Mouse (Mus musculus) layer of hippocampus, postnatal 36 days (tissue): Measurements from ENCODE around the gene Acot2. TPM values are rescaled to one million over a fixed set of nuclear protein-coding genes. Genes with fewer than 3 reads are reported as not detected.
"Not testable (repeated sequence)": the region's sequence is repeated elsewhere in the genome, so short reads cannot be mapped to it uniquely, and the experiment has no call there.

ENCODE experiments used
- DNase-seq, 2 experiments: peaks; one replicate each; pipeline ENCODE4 v3.0.0; 2022
- total RNA-seq, 2 experiments: library from RNA; stranded (reverse); gene quantifications; 2 replicates each; pipeline ENCODE4 v1.2.3; 2021

The Acot2 gene
- total RNA-seq, 2 experiments from 2014 or later, result 14.9 to 16.4 TPM

DNA sequence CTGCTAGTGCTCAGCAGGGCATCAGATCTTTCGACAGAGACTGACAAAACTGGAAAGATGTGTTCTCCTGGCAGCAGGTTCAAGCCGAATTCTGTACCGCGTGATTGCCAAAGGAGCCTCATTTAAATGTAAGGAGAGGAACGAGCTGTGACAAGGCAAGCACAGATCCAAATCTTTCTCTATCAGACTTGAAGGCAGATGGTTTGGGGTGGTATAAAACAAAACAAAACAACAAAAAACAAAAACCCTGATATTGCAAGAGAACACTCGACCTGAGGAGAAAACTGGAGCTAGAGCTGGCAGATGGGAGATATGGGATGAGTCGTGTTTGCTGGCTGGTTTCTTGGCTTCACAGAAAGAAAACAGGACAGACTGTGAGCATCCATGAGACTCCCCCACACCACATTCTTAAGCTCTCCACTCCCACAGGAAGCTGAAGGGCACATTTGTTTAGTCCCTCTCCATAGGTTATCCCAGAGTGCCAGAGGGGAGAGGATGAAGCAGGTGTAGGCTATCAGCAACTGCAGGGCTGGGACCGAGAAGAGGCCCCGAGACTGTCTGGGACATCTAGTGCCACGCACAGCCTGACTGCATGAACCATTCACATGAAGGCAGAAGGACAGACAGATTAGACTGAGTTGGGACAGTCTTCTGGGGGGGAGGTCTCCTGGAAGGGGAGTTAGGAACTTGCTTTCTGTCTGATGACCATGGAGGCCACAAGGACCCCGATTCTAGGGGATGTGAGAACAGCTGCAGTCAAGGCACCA, 10.9 kb downstream of the Acot2 start:
- DNase-seq, result peak in 1 of 2 experiments; percentile 32

DNA sequence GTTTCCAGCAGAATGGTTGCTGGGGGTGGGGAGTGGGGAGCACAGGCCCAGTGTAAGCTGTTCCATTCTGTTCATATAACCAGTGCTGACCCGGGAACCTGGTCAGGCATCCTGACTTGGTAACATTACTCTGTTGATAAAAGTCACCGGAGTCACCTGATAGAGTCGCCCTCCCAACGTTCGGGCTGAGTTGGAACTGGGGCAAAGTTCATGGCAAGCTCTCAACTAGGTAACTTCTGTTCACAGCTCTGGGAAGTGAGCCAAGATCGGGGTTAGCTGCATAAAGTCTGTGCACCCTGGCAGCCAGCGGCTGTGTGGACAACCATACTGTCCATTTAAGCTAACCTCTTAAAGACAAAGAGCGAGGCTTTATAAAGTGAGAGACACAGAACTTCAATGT, 11.6 kb downstream of the Acot2 start:
- DNase-seq, result not testable (repeated sequence)

DNA sequence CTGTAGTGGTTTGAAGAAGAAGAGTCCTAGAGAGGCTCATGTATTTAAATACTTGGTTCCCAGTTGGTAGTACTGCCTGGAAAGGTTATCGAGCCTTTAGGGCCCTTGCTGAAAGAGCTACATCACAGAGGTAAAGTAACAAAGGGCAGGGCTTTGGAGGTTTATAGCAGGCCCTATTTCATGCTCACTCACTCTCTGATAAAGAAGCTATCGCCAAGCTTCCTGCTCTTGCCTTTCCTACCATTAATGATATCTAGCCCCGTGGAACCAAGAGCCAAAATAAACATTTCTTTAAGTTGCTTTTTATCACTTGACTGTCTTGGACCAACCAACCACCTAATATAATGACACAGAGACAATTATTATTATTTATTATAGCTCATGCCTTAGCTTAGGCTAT, 12.8 kb downstream of the Acot2 start:
- DNase-seq, result no peak

DNA sequence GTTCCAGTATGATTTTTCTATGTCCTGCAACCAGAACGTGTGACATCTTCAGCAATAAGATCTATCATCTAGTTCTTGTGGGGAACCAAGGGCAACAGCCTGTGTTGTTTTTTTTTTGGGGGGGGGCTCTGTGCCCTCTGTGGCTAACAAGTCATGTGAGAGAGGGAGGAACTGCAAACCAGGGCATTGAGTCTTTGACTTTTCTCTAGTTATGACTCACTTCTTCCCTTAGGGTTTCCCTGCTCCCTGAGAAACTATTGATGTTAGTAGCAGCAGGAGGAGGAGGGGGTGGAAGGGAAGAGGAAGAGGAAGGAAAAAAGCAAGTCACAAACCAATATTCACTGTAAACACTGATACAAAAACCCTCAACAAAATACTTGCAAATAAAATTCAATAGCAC, 16.2 kb downstream of the Acot2 start:
- DNase-seq, result no peak

DNA sequence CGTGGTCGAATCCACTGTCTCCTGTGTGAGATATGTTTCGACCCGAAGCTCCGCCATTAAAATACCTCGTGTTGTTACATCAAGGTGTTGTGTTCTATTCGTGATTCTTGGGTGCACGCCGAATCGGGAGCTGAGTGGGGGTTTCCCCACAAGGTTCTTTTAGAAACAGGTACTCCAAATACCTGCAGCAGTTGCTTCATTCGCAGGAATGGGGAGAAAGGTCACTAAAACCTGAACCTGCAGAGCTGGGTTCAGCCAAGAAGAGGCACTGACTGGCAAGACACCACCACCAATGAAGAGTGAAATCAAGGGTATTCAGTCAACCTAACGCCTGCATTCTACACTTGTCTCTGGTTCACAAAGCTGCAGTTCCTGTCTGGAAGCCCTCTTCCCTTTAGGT, 20.6 kb downstream of the Acot2 start:
- DNase-seq, result no peak

DNA sequence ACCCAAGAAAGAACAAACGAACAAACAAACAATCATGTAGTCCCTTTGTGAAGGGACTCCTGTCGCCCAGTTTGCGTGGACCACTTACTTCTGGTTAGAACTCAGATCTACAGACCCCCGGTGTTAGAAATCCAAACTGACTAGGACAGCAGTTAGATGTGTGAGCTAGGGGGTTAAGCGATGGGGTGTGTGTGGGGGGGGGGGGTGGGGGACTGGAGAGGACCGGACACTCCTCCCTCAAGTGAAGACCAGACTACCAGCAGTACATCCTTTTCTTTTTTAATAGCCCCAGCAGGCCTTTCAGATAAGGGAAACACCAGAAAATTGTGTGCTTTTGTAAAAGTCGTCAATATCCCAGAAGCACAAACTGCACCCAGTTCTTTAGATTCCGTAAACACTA, 21.1 kb downstream of the Acot2 start:
- no peak for DNase-seq

DNA sequence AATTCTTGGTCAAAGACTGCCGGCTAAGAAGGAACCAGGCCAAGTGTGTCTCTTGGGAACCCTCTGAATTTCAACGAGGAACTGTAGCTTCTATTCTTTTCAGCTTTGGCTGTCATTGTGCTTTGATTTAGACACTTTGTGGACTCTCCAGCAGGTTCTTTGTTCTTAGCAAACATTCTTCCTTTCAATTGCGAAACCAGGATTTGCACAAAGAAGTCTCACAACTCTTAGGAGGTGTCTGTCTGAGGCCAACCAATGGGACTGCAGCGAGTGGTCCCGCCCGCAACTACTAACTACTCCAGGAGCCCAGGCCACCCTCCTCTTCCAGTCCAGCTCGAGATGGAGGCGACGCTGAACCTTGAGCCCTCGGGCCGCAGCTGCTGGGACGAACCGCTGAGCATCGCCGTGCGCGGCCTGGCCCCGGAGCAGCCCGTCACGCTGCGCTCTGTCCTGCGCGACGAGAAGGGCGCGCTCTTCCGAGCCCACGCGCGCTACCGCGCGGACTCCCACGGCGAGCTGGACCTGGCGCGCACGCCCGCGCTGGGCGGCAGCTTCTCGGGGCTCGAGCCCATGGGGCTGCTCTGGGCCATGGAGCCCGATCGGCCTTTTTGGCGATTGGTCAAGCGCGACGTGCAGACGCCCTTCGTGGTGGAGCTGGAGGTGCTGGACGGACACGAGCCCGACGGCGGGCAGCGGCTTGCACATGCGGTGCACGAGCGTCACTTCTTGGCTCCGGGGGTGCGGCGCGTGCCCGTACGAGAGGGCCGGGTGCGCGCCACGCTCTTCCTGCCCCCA, 21.7 kb downstream of the Acot2 start, which contains the start of gene Acot1:
Gene Acot1, plus strand, starts transcription at position 320 of the 795 bp plus-strand sequence.
- peak; percentile 56 for DNase-seq

DNA sequence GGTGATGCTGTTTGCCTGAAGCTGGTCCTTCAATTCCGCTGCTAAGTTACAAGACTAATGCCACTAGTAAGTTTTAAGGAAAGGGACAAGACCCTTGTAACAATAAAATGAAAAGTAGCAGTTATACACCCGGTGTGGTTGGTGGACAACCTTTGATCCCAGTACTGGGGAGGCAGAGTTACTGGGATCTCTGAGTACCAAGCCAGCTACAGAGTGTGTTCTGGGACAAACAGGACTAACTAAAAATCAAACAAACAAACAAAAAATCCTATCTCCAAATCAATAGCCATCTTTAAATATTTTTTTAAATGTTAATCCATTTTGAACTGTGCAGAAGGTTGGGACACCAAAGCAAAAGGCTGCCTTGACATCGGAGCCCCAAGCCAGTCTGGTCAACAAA, 22.5 kb downstream of the Acot2 start:
- DNase-seq, result no peak

DNA sequence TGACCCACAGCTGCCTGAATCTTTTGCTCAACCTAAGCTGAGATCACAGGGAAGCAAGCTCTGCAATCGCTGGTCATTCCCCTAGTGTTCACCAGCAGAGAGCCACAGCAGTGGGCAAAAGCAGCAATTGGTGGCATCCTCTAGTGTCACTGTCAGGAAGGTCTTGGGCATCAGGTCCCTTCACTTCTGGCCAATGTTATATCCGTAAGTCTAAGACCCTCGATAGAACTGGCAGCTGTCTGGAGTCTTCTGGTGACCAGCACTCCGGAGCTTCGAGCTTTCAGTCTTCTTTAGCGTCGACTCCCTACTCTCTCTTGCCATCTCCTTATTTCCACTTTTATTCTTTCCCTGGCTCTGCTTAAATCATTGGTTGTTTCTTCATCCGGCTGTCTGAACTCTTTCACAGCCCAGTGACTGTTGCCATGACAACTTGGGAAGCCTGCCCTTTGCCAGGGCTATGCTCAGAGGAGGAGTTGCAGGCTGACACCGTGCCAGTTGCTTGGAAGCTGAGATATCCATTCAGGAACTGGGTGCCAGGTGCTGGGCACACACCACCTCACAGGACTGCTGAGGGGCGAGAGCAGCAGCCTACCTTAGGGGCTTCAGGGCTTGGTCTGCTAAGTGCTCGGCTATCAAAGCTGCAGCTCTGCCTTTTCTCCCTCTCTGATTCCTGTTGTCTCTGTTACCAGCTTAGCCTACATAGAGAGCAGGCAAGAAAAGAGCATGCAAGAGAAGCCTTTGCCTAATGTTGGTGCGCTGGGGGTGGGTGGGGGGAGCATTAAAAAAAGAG, 23.8 kb downstream of the Acot2 start:
- peak; percentile 67 to 71 for DNase-seq

DNA sequence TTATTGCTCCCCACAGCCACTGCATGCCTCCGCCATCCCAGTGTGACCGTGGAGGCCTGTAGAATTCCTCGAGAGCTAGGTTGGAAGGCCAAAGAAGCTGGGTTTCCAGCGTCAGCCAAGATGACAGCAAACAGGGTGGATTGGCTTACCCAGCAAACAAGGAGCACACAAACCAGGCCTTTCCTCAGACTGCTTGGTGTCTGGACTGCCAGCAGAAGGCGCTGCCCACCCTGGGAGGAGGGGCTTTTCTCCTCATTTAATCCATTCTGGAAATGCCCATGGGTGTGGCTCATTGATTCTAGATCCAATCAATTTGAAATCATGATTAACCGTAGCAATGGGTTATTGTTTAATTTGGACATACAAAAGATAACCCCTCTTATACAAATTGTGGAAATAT, 25.5 kb downstream of the Acot2 start:
- DNase-seq, result no peak

DNA sequence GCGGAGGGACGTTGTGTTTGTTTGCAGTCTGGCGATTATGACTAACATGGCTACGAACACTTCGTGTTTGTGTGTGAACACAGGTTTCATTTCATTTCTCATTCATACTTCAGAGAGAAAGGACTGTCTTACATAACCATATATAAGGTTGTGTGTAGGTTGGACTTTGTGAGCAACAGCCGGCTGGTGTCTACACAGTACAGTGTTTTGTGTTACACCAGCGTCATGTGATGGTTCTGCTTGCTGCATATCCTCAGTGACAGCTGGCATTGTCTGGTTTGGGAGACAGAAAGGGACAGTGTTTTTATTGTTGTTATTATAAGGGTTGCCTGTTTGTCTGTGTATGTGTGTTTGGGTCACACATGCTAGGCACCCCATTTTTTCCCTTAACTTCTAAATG, 26.0 kb downstream of the Acot2 start:
- DNase-seq, result no peak

DNA sequence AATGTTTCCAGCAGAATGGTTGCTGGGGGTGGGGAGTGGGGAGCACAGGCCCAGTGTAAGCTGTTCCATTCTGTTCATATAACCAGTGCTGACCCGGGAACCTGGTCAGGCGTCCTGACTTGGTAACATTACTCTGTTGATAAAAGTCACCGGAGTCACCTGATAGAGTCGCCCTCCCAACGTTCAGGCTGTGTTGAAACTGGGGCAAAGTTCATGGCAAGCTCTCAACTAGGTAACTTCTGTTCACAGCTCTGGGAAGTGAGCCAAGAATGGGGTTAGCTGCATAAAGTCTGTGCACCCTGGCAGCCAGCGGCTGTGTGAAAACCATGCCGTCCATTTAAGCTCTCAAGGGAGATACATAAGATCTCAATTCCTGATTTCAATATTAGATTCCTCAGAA, 32.9 kb downstream of the Acot2 start:
- DNase-seq, result not testable (repeated sequence)

DNA sequence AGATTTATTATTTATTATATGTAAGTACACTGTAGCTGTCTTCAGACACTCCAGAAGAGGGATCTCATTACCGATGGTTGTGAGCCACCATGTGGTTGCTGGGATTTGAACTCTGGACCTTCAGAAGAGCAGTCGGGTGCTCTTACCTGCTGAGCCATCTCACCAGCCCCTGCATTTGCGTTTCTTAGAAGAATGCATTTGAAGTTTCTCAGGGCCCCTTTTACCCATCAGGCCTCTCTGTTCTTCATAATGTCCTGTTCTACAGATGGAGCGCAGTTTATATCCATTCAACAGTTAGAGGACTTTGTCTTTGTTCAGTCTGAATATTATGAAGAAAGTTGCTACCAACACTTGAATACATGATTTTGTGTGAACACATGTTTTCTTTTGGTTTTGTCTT, 34.6 kb downstream of the Acot2 start:
- not testable (repeated sequence) for DNase-seq

DNA sequence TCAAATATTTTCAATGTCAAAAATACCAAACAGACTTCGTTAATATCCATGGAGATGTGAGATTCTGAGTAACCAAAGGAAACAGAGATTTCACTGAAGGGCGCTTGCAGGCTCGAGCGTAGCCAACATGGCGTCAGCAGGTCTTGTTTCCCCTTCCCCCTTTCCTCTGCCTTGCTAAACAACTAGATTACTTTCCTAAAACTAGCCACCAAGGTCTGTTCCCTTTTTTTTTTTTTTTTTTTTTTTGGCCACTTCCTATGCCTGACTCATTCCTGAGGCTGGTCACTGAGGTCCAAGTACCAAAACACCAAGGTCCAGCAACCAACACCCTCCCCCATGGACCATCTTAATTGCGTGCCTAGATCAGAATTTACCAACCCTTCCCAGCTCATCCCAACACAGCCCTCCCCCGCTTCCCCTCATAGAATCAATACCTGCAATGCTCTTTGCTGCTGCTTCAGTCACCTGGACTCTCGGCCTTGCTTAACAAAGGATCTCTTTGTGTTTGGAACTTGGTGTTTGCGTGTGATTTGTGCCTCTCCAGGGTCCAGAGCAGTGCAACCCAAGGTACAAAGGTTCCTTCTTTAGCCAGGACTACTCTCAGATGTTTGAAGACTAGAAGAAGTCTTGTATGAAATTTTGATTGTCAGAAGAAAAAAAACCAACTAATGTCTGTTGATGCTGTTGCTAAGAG, 35.5 kb downstream of the Acot2 start:
- no peak for DNase-seq

DNA sequence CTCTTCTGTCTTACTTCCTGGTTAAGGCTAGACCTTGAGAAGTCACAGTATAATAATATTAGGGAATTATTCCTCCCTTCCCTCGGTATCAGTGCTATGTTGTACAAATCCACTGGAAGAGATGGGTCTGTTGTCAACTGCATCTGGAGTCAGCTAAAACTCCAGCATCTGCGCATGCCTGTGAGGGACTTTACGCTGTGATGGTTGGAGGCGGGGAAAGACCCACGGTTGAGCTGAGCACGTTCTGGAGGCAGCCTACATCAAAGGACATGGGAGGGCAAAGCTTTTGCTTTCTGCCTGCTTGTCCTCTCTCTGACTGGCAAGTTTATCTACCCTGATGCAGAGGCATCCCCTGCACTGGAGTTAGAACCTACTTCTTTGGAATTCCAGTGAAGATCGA, 38.2 kb downstream of the Acot2 start:
- no peak for DNase-seq

DNA sequence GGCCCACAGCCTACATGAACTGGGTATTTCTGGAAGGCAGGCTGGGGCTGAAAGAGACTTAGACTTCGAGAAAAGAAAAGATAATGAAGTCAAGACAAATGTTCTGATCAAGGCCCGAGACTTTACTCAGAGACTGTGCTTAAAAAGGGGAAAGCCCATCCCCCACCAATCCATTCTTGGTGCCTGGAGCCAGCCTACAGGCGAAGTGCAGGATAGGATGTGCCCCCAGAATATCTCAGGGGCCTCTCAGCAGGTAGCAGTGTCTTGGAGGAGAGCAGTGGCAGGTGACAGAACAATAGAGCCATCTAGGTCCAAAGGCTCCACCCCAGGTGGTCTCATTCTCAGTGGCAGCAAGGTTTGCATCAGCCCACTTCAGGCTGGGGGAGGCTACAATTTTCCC, 40.7 kb downstream of the Acot2 start:
- DNase-seq, result not testable (repeated sequence)

DNA sequence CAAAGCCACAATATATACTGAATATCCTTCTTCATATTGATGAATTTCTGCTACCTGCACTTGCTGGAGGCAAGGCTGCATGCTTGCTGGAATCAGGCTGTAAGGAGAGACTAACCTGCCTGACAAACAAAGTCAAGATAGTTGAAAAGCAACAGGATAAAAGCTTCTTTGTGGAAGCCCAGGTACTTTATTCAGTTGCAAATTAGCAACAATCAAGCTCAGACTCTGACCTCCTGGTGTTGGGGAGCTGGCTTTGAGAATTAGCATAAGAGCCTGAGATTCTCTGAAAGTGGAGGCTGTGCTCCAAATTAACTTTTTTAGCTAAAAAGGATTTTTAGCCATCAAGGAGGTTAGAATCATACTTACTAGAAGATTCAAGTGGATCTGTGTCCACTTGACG, 41.4 kb downstream of the Acot2 start:
- DNase-seq, result not testable (repeated sequence)

DNA sequence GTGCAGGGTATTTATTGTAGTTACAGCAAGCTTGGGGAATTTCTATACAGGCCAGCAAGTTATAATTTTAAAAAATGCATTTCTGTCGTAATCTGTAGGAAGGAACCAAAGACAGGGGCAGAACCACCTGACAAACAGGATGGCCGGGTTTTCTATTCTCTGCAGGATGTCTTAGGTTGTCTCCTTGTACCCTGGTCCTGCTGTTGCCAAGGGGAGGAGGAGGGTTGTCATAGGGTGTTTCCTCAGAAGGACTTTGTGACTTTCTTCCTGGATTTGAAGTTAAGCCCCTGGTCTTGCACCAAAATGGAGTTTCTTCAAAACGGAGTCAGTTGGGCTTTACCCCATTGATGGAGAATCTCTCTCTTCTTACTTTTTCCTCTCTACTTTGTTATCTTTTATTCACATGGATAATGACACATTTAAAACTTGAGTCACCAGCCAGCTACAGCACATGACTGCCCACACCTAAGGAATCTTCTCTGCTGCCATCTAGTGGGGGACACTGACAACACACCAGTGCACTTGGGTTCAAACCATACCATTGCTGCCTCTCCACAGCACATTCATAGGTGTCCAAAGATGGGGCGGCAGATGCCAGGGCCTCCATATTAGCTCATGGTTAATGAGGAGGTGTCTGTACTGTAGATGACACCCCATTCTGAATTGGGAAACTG, 43.1 kb downstream of the Acot2 start:
- DNase-seq, result peak; percentile 67 to 79

DNA sequence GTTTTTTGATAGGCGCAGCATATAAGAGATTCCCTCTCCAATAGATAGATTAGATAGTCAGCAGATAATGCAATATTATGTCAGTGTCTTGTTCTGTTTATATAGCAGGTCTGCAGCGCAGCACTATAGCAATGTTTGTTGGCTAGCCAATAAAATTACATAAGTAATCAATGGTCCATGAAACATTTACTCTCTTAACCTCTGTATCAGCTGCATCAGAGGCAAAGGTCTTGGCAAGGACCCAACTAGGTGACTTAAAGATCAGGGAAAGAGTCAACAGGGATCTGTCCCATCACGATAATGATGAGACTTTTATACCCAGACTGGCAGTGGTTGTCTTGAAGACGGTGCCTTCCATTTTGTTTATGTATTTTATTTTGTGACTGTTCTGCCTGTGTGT, 45.2 kb downstream of the Acot2 start:
- no peak for DNase-seq

DNA sequence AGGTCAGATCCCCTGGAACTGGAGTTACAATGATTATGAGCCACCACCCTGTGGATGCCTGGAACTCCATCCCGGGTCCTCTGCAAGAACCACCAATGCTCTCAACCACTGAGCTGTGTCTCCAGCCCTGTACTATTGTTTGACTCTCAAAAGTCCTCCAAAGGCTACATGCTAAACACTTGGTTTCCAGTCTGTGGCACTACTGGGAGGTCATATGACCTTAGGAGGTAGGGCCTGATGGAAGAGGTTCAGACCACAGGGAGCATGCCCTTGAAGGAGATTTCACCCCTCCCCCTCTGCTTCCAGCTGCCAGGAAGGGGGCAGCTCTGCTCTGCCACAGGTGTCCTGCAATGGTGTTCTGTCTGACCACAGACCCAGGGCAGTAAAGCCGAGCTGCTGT, 45.6 kb downstream of the Acot2 start:
- not testable (repeated sequence) for DNase-seq

DNA sequence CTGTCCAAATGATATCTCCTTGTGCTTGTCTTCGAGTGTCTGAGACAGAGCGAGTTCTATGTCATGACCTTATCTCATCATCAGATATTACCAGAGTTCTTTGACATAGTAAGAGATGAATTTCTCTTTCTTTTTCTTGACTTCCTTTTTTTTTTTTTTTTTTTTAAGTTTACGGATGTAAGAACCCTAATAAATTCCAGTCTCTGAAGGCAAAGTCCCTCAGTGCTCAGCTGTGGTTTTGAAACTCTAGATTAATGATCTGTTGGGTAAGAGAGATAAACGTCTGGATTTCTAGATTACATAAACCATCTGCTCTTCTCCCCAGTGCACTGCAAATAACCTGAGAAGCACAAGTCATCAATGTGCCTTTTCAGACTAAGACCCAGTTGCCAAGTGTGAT, 46.4 kb downstream of the Acot2 start:
- no peak for DNase-seq

DNA sequence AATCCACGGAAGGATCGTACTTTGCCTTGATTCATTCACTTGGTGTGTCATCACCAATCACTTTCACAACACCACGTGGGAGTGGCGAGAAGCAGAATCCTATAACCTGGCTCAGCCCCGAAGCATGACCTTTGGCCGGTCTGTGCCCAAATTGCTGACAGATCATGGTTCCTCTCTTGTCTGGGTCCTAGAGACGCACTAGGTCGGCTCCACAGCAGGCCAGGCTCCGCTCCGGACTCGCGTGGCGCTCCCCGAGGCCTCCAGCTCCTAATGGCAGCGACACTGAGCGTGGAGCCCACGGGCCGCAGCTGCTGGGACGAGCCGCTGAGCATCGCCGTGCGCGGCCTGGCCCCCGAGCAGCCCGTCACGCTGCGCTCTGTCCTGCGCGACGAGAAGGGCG, 50.6 kb downstream of the Acot2 start, which contains the start of gene Acot4:
Gene Acot4, plus strand, starts transcription at position 139 of the 400 bp plus-strand sequence.
- DNase-seq, result peak; percentile 13 to 15
